Mouse (Mus musculus) splenic B cell, adult 2 months (primary cell): ENCODE results near the gene Hist1h3b.
"Not testable (repeated sequence)": the region's sequence is repeated elsewhere in the genome, so short reads cannot be mapped to it uniquely, and the experiment has no call there.

Source experiments
- DNase-seq: peaks from one replicate; pipeline ENCODE4 v3.0.0-alpha.2; 2011; ENCODE audit warnings: low read depth, low spot score
- H3K27me3 ChIP-seq: 2 replicates; pipeline ENCODE4 v1.6.1; 2012; ENCODE audit warnings: mild to moderate bottlenecking, low read length, moderate library complexity, mixed read lengths; ENCODE audit not compliant: control insufficient read depth, poor library complexity, insufficient read depth, severe bottlenecking
- H3K36me3 ChIP-seq: 2 replicates; pipeline ENCODE4 v1.6.1; 2012; ENCODE audit warnings: mild to moderate bottlenecking, low read length, moderate library complexity, mixed read lengths; ENCODE audit not compliant: control insufficient read depth, poor library complexity, insufficient read depth, severe bottlenecking

Hist1h3b gene

DNA sequence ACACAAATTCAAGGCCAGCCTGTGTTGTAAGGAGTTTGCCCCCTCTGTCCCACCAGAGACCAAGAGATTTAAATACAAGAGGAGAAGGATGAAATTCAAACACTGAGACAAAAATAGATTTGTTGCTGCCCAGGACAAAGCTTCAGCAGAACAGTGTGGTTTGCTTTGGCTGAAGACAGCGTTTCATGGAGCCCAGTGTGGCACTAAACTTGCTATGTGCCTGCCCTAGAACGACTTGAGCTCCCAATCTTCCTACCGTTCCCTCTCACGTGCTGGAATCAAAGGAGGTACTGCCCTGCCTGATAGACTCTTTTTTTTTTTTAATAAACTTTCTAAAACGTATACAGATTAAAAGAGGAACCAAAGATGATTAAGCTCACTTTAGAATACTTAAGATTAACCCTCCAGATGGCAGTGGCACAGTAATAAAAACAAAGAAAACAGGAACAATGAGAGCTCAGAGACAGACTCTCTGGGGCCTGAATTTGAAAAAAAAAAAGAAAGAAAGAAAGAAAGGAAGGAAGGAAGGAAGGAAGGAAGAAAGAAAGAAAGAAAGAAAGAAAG is 16.8 kb downstream of the Hist1h3b start:
- peak; percentile 30 for DNase-seq
- H3K36me3 ChIP-seq, result no peaks in the 10 kb centered on the region
- no peaks in the 10 kb centered on the region for H3K27me3 ChIP-seq

DNA sequence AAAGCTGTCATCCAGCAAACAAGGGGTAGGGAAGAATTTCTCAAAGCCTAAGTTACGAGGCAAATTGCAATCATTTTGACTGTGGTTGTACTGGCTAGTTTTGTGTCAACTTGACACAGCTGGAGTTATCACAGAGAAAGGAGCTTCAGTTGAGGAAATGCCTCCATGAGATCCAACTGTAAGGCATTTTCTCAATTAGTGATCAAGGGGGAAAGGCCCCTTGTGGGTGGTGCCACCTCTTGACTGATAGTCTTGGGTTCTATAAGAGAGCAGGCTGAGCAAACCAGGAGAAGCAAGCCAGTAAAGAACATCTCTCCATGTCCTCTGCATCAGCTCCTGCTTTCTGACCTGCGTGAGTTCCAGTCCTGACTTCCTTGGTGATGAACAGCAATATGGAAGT is 17.5 kb downstream of the Hist1h3b start, which contains the start of gene Trim38:
Trim38 (plus strand) TSS at position 301 of the 400 bp plus-strand sequence.
- DNase-seq, H3K27me3 ChIP-seq, H3K36me3 ChIP-seq: not testable (repeated sequence)

DNA sequence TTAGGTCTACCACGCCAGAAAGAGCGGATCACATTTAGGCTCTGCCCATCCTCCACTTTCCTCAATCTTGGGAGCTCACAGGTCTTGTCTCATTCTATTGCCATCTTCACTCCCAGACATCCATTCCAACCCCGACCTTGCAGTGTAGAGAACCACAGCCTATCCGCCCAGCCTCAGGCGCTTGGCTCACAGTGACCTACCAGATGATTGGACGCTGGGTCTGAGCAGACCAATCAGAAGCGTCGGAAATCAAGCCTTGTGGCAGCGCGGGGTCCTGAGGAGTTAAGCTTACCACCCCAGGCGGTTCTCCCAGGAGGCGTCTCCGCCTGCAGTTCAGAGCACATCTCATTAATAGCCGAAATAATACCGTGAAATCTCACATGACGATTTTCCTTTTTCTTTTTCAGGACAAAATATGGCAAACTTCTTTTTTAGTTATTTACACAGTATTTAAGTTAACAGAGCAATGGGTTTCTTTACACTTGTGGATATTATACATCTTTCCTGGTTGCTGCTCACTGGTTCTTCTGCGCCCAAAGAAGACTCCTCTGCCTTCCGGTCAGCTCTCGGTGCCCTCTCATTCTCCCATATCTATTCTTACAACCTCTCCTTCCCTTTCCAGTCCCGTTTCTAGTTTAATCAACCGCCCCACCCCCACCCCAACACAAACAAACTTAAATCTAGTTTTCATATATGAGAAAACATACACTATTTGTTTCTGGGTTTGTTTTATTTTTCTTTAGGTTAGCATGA is 20.7 kb downstream of the Hist1h3b start:
- no peak for DNase-seq

GRCm38 (mm10) chr13:23778339-23778738 is 26.3 kb downstream of the Hist1h3b start:
- Histone ChIP-seq H3K36me3 (no peaks in the 10 kb centered on the region), H3K27me3 (no peaks in the 10 kb centered on the region)
- DNase-seq, result no peak

More for the DNA sequence above, 20.7 kb downstream of the Hist1h3b start:
- no peaks in the 10 kb centered on the region for H3K27me3 ChIP-seq
- H3K36me3 ChIP-seq, result no peaks in the 10 kb centered on the region

DNA sequence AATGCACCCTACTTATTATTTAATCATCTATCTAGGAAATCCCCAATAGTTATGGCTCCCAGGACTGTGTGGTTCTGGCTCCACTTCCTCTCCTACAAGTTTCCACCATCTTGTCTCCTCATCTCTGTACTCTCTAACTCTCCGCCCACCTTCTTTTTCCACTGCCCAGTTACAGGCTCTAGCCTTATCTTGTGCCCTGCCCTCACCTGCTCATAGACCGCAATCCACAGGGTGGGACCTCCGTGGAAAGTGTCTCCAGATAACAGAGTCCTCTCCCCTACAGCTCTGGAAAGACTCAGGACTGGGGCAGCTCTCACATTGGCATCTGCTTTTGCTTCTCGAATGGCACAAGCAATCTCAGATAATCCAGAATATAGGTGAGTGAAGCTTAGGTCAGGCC is 27.0 kb downstream of the Hist1h3b start:
- Histone ChIP-seq H3K27me3 (no peaks in the 10 kb centered on the region), H3K36me3 (no peaks in the 10 kb centered on the region)
- no peak for DNase-seq

GRCm38 (mm10) chr13:23792520-23792919 is 40.5 kb downstream of the Hist1h3b start:
- no peaks in the 10 kb centered on the region for H3K27me3 ChIP-seq
- H3K36me3 ChIP-seq, result no peaks in the 10 kb centered on the region
- DNase-seq, result peak; percentile 84

DNA sequence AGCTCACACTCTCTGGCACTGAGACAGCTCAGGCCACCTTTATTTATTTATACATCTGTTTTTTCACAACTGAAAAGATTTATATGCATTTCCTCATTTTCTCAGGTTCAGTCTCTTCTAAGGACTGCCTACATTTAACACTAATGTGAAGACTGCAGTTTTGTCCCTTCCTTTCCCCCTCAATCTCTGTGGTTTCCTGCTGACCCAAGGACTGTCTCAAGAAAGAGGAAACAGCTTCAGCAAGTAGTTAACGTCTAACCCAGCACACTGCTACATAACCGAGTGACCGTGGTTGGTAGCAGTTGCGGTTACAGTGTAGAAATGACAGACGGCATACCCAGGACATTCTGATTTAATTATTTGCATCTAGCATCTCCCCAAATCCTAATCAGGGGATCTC is 47.3 kb downstream of the Hist1h3b start:
- Histone ChIP-seq H3K27me3 (no peaks in the 10 kb centered on the region), H3K36me3 (no peaks in the 10 kb centered on the region)
- peak; percentile 62 for DNase-seq
